Mouse (Mus musculus) limb, embryonic 11.5 days (tissue): ENCODE measurements around the gene Lmx1b. TPM values are rescaled to one million over a fixed set of nuclear protein-coding genes. Genes with fewer than 3 reads are reported as not detected.

Experiments
- ATAC-seq: fragments of 200-750 bp; cut with Nextera tagmentation; 2 replicates; pipeline ENCODE4 v1.8.0; 2017; ENCODE audit warnings: low read depth; ENCODE audit not compliant: insufficient number of reproducible peaks, low FRiP score, low TSS enrichment
- DNase-seq: peaks from one replicate; pipeline ENCODE4 v3.0.0-alpha.2; 2015; ENCODE audit warnings: low spot score
- H3K27ac ChIP-seq: fragments of 300-500 bp; sonication (generic); replicated peaks from 2 replicates; pipeline ENCODE4 v1.5.1; 2014; ENCODE audit warnings: low read depth, mild to moderate bottlenecking, low read length
- H3K27me3 ChIP-seq: fragments of 300-500 bp; sonication (generic); 2 replicates; pipeline ENCODE4 v1.6.1; 2014; ENCODE audit warnings: mild to moderate bottlenecking, low read length, mixed read lengths; ENCODE audit not compliant: control insufficient read depth, insufficient read depth
- H3K36me3 ChIP-seq: fragments of 300-500 bp; sonication (generic); 2 replicates; pipeline ENCODE4 v1.6.1; 2014; ENCODE audit warnings: mild to moderate bottlenecking, low read length, moderate library complexity, mixed read lengths; ENCODE audit not compliant: control insufficient read depth, insufficient read depth
- H3K4me1 ChIP-seq: fragments of 300-500 bp; sonication (generic); 2 replicates; pipeline ENCODE4 v1.6.1; 2014; ENCODE audit warnings: low read length, mixed read lengths; ENCODE audit not compliant: control insufficient read depth, insufficient read depth
- H3K4me2 ChIP-seq: fragments of 300-500 bp; sonication (generic); 2 replicates; pipeline ENCODE4 v1.6.1; 2014; ENCODE audit warnings: low read depth, mild to moderate bottlenecking, moderate library complexity; ENCODE audit not compliant: severe bottlenecking
- H3K4me3 ChIP-seq: fragments of 300-500 bp; sonication (generic); 2 replicates; pipeline ENCODE4 v1.5.1; 2014; ENCODE audit warnings: low read depth, low read length
- H3K9ac ChIP-seq: fragments of 300-500 bp; sonication (generic); 2 replicates; pipeline ENCODE4 v1.6.1; 2014; ENCODE audit warnings: mild to moderate bottlenecking, low read length
- H3K9me3 ChIP-seq: fragments of 300-500 bp; sonication (generic); 2 replicates; pipeline ENCODE4 v1.6.1; 2016; ENCODE audit warnings: low read length; ENCODE audit not compliant: control insufficient read depth
- WGBS: fragments of 180-500 bp; shearing (Covaris S2); extraction: QIAGEN DNeasy Blood & Tissue Kit; methylation state at CpG from one replicate; pipeline ENCODE4 v1.1.7; 2014; 5-methylcytosine and 5-hydroxymethylcytosine counted together
- polyA plus RNA-seq: library from polyadenylated mRNA; unstranded; fragments of >200 nt; fragmentation: Nextera tagmentation; extraction: Ambion mirVana; gene quantifications from 2 replicates; pipeline ENCODE4 v1.2.1, GENCODE M21; 2014

The Lmx1b gene
- polyA plus RNA-seq, 1 experiment from 2014 or later: 10.2 TPM

DNA sequence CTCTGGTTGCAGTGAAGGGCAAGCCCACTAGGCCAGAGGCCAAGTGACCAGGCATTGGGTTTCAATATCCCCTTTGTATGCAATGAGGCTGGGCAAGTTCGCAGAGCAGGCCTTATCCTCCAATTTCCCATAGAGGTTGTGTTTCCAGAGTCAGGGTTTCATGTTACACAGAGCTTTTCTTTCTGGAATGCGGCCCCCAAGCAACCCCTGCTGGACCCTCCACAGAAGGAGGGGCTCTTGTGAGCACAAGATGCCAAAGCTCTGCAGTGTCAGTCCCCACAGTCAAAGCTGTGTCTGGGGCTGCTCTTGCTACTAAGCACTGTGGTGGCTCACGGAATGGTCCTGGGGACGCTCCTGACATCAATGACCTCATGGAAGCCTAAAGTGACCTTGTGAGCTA is 8.6 kb upstream of the Lmx1b start:
- Histone ChIP-seq H3K36me3 (no peaks in the 10 kb centered on the region), H3K27me3 (peaks cover 14% of the 10 kb centered on the region), H3K4me3 (no peak overlapping the region), H3K4me1 (peaks cover 27% of the 10 kb centered on the region), H3K4me2 (0 out of 2 replicates have a peak overlapping the region, but pooled peaks have one; percentile 22), H3K27ac (peak overlapping the region; percentile 68; the same call in 1 of the 2 replicates), H3K9ac (no peak overlapping the region; the same call in 1 of the 2 replicates), H3K9me3 (no peaks in the 10 kb centered on the region)
- DNase-seq: peak; percentile 76
- WGBS: 10% methylated on average over 4 of the region's 4 CpGs
- peak; percentile 72 for ATAC-seq

DNA sequence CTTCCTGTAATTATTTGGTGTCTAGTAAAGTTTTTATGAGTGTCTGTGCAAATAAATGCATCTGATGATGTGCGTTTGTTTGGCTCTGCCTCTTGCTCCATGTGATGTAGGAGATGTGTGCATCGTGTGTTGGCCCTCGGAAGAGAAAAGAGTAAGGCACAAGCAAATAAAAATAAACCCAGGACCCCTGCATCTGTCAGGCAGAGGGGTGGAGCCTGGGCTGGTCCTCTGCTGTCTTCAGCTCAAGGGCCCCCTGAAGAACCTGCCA is 5.9 kb upstream of the Lmx1b start:
- Histone ChIP-seq H3K9ac (peak overlapping the region; percentile 96; the same call in 1 of the 2 replicates), H3K27me3 (peaks cover 35% of the 10 kb centered on the region), H3K4me3 (peak overlapping the region; percentile 80), H3K36me3 (no peaks in the 10 kb centered on the region), H3K4me2 (peak overlapping the region; percentile 79), H3K9me3 (no peaks in the 10 kb centered on the region), H3K27ac (no peak overlapping the region), H3K4me1 (peaks cover 31% of the 10 kb centered on the region)
- ATAC-seq (no peak), DNase-seq (peak; percentile 59)
- WGBS: 5% methylated on average over 3 of the region's 3 CpGs

DNA sequence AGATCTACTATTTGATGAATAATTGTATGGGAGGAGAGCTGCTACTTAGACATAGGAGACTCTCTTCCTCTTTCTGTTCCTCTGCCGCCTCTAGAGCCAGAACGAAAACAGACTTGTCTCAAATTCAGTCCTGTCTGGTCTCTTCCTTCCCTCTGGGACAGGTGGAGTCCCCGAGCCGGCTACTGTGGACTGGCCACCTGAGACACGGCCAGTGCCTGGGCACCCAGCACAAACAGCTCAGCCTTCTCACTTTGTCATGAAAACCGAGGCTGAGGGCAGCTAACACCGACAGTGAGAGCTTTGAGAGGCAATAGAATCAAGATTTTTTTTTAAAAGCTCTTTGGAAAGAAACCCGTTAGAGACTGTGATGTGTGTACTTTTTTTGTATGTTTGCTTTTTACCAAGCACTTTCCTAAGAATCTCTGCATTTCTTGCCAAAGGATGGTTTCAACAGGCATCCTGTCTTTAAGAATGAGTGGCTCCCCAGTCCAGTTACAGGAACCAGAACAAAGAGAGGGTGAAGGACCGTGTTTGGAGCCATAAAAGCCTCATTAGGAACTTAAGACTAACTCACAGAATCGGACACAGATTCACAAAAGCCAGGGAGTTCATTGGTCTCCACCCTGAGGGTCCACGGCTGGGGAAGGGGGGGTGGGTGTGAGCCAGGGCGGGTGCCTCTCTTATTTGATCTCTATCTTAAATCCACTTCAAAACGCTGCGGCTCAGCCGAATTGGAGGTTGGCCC is 5.4 kb upstream of the Lmx1b start:
- peak overlapping the region; percentile 80 for H3K4me3 ChIP-seq
- WGBS: 3% methylated on average over 15 of the region's 15 CpGs
- no peak for ATAC-seq
- peak overlapping the region; percentile 96 for H3K9ac ChIP-seq
- peaks cover 37% of the 10 kb centered on the region for H3K27me3 ChIP-seq
- peak overlapping the region; percentile 93 for H3K27ac ChIP-seq
- peak overlapping the region; percentile 79 for H3K4me2 ChIP-seq
- no peaks in the 10 kb centered on the region for H3K9me3 ChIP-seq
- peak; percentile 60 for DNase-seq
- no peaks in the 10 kb centered on the region for H3K36me3 ChIP-seq
- H3K4me1 ChIP-seq: peaks cover 31% of the 10 kb centered on the region

DNA sequence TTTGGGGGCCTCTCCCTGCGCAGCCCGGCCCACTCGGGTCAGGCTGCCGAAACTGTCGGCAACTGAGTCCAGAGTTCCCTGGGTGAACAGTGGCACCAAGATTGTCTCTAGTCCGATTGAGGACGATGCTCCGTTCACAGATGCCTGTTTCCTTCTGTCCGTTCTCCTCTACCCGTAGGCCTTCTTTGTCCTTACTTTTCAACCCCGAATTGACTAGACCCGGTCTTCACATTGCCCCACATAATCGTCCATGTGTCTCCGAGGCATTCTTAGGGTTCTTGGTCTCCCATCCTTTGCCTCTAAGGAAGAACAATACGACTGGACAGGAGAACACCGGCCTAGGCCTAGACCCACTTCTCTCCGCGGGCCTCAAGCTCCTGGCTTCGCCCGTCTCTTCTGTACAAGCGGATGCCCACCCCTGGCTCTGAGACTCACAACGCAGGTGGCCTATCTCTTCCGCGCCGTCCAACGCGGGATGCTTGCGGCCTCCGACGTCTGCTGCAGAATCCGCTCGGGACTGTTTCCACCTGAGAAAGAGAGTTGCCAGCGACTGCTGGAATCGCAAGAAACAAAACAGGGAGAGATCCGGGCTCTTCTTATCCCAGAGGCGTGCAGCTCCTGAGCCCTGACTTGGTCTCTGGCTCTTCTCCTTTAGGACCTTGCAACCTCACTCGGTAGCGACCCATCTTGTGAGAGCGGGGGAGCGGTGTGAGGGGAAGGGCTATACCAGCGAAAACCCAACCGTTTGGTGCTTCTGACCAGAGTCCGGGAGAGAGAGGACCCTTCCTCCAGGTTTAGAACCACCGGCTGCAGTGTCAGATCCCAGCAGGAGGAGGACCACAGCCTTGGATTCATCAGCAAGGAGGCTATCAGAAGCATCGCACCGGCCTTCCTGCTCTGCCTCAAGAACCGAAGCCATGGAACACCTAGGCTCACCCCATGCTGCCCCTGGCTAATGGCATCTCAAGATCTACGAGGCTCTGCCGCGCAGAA is 3.7 kb upstream of the Lmx1b start:
- DNase-seq (peak; percentile 61), ATAC-seq (no peak)
- H3K27ac ChIP-seq: peak overlapping the region; percentile 93
- H3K9ac ChIP-seq: peak overlapping the region; percentile 96
- H3K4me2 ChIP-seq: peak overlapping the region; percentile 79
- H3K36me3 ChIP-seq: no peaks in the 10 kb centered on the region
- H3K4me3 ChIP-seq: peak overlapping the region; percentile 80
- H3K27me3 ChIP-seq: peaks cover 46% of the 10 kb centered on the region
- no peaks in the 10 kb centered on the region for H3K9me3 ChIP-seq
- peaks cover 25% of the 10 kb centered on the region for H3K4me1 ChIP-seq
- WGBS: 4% methylated on average over 50 of the region's 50 CpGs

DNA sequence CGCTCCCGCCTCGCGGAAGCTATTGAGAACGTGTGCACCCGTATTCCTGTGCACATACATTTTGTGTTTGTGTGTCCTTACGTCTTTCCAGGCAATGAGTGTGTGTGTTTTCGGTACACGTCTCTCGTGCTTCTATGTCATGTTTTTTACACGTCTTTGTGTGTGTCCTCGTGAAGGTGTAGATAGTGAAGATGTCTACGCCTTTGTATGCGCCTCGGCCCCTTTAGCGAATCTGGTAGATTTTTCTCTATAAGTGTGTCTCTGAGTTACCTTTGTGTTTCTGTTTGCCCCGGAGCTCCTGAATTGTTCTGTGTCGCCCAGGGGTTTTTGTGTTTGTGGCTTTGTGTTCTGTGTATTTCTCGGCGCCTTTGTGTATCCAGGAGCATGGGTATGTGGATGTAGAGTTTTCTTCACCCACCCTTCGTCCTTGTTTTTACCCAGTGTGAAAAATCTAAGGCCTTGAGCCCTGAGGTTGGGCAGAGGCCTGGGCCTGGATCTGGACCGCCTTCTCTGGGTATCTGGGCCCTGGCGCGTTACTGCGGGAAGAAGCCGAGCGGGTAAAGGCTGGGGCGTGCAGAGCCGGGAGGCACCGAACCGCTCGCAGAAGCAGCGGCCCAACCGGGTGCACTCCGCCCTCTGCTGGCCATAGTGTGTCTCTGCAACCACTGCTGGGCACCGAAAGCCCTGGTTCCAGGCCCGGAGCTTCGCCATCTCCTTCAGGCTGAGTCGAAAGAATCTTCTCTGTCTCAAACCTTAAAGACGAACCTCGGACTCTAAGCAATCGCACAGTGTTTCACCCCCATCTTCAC is 2.5 kb upstream of the Lmx1b start:
- Histone ChIP-seq H3K27me3 (peaks cover 52% of the 10 kb centered on the region), H3K9ac (peak overlapping the region; percentile 96), H3K36me3 (no peaks in the 10 kb centered on the region), H3K4me3 (peak overlapping the region; percentile 80), H3K4me1 (peaks cover 20% of the 10 kb centered on the region), H3K4me2 (peak overlapping the region; percentile 79), H3K27ac (peak overlapping the region; percentile 93), H3K9me3 (no peaks in the 10 kb centered on the region)
- 1% methylated on average over 42 of the region's 42 CpGs for WGBS
- peak; percentile 95 for DNase-seq
- peak; percentile 32; the same call in 1 of the 2 replicates for ATAC-seq

DNA sequence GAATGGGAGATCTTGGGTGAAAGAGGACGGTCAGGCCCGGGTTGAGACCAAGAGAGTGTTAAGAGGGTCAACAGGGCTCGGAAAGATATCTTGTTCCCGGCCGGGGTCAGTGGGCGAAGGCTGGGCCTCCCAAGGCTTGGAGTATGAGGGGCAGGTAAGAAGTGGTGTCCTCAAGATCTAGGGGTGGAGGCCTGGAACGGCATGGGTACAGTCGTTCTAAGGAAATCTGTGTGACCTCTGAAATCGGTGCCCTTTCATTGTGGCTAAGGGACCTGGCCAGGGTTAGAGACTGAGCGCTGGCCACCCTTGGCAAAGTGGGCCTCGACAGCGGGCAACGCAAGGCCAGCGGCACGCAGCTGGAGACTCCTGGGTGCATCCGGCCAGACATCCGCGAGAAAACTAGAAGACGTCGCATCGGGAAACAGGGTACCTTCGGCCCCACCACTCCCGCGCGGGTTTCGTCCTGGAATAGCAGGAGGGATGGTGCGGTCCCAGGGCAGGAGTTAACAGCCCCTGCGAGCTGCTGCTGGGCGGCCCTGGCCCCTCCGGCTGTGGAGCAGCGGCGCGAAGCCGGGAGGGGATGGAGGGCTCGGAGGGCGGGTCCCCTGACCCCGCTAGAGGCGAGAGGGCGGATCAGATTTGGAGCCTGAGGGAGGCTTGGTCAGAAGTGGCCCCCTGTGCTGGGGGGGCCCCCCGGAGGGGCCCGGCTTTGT is 1.7 kb upstream of the Lmx1b start:
- WGBS: under 1% methylated on average over 41 of the region's 41 CpGs
- Histone ChIP-seq H3K4me3 (peak overlapping the region; percentile 80), H3K27ac (peak overlapping the region; percentile 93), H3K4me1 (peaks cover 21% of the 10 kb centered on the region), H3K4me2 (peak overlapping the region; percentile 79), H3K9ac (peak overlapping the region; percentile 96), H3K9me3 (no peaks in the 10 kb centered on the region), H3K36me3 (no peaks in the 10 kb centered on the region), H3K27me3 (peaks cover 56% of the 10 kb centered on the region)
- ATAC-seq (no peak), DNase-seq (peak; percentile 73)

DNA sequence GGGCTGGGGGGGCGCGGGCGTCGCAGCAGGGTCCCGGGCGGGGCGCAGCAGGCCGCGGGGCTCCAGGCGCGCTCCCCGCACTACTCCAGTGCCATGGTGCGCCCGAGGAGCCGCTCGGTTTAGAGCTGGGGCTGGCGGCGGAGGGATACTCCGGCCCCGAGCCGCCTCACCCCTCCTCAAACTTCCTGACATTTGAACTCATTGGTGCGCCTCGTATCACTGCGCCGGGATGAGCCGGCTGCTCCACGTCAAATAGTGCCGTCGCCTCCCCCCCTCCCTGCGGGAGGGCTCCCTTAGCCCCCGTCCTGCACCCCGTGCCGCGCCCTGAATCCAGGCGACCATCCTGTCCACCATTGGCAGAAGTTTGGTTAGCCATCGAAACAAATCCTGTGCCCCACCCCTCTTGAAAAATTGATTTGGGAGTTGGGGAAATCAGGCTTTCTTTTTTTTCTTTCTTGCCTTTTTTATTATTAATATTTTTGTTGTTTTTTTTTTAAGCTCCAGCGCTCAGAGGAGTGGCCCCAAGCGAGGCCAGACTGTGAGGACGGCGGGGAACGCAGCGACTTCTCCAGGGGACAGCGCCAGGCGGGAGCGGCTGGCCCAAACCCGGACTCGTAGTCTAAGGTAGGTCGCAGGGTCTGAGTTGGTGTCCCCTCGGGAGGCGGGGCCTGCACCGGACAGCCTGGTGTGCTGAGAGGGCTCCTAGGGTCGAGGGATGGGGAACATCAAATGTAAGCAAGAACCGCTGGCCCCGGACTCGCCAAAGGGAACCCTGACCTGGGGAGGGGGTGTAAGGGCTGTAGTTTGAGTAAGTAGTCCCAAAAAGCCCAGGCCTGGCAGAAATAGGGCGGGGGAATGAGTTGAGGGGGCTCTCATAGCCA is 907 bp upstream of the Lmx1b start:
- Histone ChIP-seq H3K9me3 (no peaks in the 10 kb centered on the region), H3K36me3 (no peaks in the 10 kb centered on the region), H3K4me2 (peak overlapping the region; percentile 79), H3K9ac (peak overlapping the region; percentile 96), H3K4me1 (peaks cover 15% of the 10 kb centered on the region), H3K4me3 (peak overlapping the region; percentile 80), H3K27me3 (peaks cover 60% of the 10 kb centered on the region), H3K27ac (peak overlapping the region; percentile 93)
- DNase-seq (peak; percentile 91), ATAC-seq (peak; percentile 55)
- WGBS: under 1% methylated on average over 40 of the region's 56 CpGs
